Mouse (Mus musculus) liver (tissue): ENCODE measurements at regions not wholly inside any gene's neighbourhood (a gene's known extent, or its start where the extent isn't known, plus 50 kb on each side); places are given as distances from the start of the nearest gene placed in this dataset.

Experiments used
- DNase-seq: peaks from one replicate; pipeline ENCODE4 v3.0.0-alpha.2; 2020; ENCODE audit warnings: mixed read lengths

GRCm38 (mm10) chr2:134419581-134419980, 134.6 kb downstream of the Hao1 start:
- no peak for DNase-seq

- no peak for DNase-seq
Measured at GRCm38 (mm10) chr2:134399564-134399963, 154.6 kb downstream of the Hao1 start.

GRCm38 (mm10) chr2:134393421-134393820, 160.7 kb downstream of the Hao1 start:
- no peak for DNase-seq

DNA sequence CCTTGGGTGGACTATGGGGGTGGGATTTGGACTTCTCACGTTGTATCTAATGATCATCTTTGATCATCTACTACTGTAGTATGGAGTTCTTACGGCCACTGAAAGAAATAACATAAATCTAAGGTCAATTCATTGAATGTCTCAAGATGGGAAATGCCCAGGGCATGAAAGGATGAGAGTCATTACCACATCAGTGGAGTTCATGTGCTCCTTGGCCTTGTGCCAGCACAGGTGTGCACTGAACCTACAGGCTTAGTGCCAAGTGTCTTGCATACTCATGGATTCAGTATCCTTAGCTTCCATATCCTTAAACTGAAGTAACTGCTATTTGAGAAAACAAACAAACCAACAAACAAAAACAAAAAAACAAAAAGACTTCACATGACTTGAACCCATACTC, 179.1 kb downstream of the Hao1 start:
- DNase-seq = no peak

DNA sequence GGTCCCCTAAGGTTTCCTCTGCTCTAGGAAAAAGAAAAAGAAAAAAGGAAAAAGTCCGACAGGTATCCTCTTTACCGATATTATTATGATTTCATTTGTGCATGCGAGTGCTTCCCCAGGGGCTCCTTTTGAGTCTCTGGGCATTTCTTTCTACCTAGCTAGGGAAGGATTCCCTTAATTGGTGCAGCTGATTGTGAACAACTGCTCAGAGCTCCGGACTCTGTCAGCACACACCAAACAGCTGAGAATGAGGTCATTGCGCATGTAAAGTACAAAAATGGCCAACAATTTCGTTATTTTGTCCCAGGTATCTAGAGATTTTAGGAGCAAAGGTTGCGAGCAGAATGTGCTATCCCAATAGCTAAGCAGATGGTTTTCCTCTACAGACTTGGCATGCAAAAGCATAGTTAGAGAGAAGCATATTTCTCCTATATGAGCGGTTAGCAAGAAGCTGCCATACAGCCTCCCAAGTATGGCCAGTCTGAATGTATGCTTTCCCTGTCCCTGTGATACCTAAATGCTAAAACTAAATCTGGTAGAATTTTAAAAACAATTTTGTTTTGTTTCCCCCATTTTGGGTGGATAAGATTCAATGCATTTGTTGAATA, 203.2 kb downstream of the Hao1 start:
- no peak for DNase-seq

- DNase-seq = no peak
Measured at GRCm38 (mm10) chr2:134350442-134350841, 203.7 kb downstream of the Hao1 start.

GRCm38 (mm10) chr2:134342515-134343140, 211.5 kb downstream of the Hao1 start:
- no peak for DNase-seq

- no peak for DNase-seq
Measured at GRCm38 (mm10) chr2:134308092-134308491, 246.1 kb downstream of the Hao1 start.

DNA sequence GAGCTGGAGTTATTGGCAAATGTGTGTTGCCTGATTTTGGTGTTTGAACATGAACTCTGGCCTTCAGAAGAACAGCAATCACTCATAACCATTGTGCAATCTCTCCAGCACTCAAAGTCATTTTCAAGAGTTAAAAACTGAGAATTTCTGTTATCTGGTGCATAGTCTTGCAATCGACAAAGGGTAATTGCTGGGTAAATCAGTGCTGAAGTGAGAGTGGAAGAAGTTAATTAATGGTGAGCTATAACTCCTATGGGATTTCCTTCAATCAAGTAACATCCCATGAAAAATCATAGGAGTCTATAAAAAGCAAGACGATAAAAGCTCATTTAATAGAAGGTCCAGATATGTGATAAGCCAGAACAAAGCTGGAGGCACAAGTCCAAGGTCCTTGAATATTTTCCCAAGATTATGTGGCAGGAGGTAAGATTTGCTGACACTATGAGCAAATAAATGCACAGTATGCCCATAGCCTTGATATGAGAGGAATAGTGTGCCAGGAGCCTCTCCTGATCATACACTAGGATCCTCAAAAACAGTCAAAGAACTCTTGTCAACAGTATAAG, 264.0 kb downstream of the Hao1 start:
- DNase-seq = no peak

DNA sequence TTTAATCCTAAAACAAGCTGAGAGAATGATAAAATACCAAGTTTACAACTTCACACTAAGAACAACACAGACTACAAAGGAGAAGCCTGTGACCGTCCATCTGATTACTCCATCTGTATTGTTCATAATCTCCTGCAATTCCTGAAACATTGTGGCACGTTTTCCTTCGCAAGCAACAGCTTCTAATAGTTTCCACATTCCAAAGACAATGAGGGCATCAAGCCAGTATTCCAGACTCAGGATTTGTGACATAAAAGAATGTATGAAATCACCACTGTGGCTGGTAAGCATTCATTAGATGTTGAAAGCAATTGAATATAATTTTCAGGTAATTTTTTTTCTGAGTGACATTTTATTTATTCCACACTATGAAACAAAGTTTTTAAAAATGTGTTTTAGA, 278.3 kb downstream of the Hao1 start:
- DNase-seq = no peak

DNA sequence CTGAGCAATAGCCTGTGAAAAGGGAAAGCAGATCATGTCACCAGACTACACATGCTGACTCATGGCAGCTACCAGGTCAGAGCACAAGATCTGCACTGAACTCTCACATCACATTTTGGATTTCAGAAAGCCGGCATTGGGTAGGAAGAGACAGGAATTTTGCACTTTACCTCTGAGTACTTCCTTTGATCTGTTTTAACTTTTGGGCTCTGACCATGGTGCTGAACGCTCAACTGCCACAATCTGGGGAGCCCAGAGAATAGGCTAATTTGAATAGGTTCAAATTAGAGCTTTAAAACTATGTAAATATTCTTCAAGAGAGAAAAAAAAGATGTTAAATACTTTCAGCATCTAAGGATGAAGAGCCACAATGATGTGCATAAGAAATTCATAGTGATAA, 285.7 kb downstream of the Hao1 start:
- peak; percentile 2 for DNase-seq
